Mouse (Mus musculus) liver, embryonic 16.5 days (tissue): ENCODE measurements around the gene Rbfox1. TPM values are rescaled to one million over a fixed set of nuclear protein-coding genes. Genes with fewer than 3 reads are reported as not detected.
A peak's percentile ranks its signal among the peaks of the same experiment; 100 is the strongest.

ENCODE experiments used
- ATAC-seq: fragments of 200-750 bp; cut with Nextera tagmentation; 2 replicates; pipeline ENCODE4 v1.8.0; 2017; ENCODE audit warnings: low read depth, mild to moderate bottlenecking, moderate number of reproducible peaks, moderate library complexity
- H3K27ac ChIP-seq: fragments of 300-500 bp; sonication (generic); 2 replicates; pipeline ENCODE4 v1.5.1; 2014; ENCODE audit warnings: mild to moderate bottlenecking, low read length
- H3K27me3 ChIP-seq: fragments of 300-500 bp; sonication (generic); 2 replicates; pipeline ENCODE4 v1.6.1; 2014; ENCODE audit warnings: low read depth, low read length, mixed read lengths; ENCODE audit not compliant: control insufficient read depth, insufficient read depth
- H3K36me3 ChIP-seq: fragments of 300-500 bp; sonication (generic); 2 replicates; pipeline ENCODE4 v1.6.1; 2014; ENCODE audit warnings: mild to moderate bottlenecking; ENCODE audit not compliant: control insufficient read depth, insufficient read depth
- H3K4me1 ChIP-seq: fragments of 300-500 bp; sonication (generic); 2 replicates; pipeline ENCODE4 v1.6.1; 2014; ENCODE audit warnings: low read depth, low read length, mixed read lengths; ENCODE audit not compliant: control insufficient read depth
- H3K4me2 ChIP-seq: fragments of 300-500 bp; sonication (generic); 2 replicates; pipeline ENCODE4 v1.6.1; 2014; ENCODE audit warnings: low read depth, low read length, mixed read lengths
- H3K4me3 ChIP-seq: fragments of 300-500 bp; sonication (generic); 2 replicates; pipeline ENCODE4 v1.5.1; 2014; ENCODE audit warnings: low read depth, mild to moderate bottlenecking, low read length
- H3K9ac ChIP-seq: fragments of 300-500 bp; sonication (generic); 2 replicates; pipeline ENCODE4 v1.6.1; 2014; ENCODE audit warnings: low read depth, low read length
- H3K9me3 ChIP-seq: fragments of 300-500 bp; sonication (generic); replicated peaks from 2 replicates; pipeline ENCODE4 v1.6.1; 2016; ENCODE audit warnings: low read length; ENCODE audit not compliant: control insufficient read depth
- WGBS: fragments of 180-500 bp; shearing (Covaris S2); extraction: QIAGEN DNeasy Blood & Tissue Kit; methylation state at CpG from one replicate; pipeline ENCODE4 v1.1.7; 2014; ENCODE audit not compliant: insufficient replicate concordance; 5-methylcytosine and 5-hydroxymethylcytosine counted together
- polyA plus RNA-seq: library from polyadenylated mRNA; unstranded; fragments of >200 nt; fragmentation: Nextera tagmentation; extraction: Ambion mirVana; gene quantifications from 2 replicates; pipeline ENCODE4 v1.2.1, GENCODE M21; 2015

Rbfox1 gene
- polyA plus RNA-seq, 1 experiment from 2014 or later: 0.38 TPM

DNA sequence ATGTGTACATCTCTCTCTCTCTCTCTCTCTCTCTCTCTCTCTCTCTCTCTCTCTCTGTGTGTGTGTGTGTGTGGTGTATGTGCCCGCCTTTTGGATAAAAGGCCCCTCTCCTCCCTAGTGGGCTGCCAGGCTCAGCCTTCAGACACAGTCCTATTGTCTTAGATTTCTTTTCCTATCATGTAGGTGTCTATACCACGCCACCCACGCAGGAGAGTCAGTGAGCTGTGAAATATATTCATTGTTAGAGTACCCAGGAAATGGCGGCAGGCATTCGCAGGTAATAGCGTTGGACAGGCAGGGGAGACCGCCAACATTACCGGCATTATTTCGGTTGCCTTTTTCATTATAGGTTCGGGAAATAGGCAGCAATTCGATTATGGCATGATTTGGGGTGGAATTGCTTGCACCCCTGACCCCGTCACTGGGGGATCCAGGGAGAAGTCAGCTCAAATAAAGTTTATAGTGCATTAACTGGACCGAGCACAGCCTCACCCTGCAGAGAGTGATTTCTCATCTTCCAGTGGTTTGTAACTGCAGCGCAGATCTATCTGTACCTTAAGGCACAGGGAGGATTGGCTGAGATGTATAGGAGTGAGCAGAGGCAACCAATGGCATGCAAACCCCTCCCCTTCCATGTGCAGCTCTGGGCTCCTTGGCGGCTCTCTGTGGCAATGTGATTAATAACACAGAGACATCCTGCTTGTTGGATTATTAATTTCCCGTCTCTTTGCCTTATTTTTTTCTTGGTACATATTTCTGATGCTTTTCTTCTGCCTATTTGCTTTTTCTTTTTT lies 1264.1 kb downstream of the Rbfox1 start:
- Histone ChIP-seq H3K4me1 (no peaks in the 10 kb centered on the region), H3K9me3 (no peaks in the 10 kb centered on the region), H3K27ac (no peak overlapping the region), H3K4me2 (no peak overlapping the region), H3K9ac (no peak overlapping the region), H3K27me3 (no peaks in the 10 kb centered on the region), H3K4me3 (no peak overlapping the region), H3K36me3 (no peaks in the 10 kb centered on the region)
- ATAC-seq: no peak
- 67% methylated on average over 16 of the region's 16 CpGs for WGBS

GRCm38 (mm10) chr16:7150201-7150791 lies 1265.1 kb downstream of the Rbfox1 start:
- H3K4me3 ChIP-seq: no peak overlapping the region
- no peaks in the 10 kb centered on the region for H3K27me3 ChIP-seq
- ATAC-seq: peak; percentile 47; the same call in 1 of the 2 replicates
- H3K9me3 ChIP-seq: no peaks in the 10 kb centered on the region
- no peak overlapping the region for H3K4me2 ChIP-seq
- H3K4me1 ChIP-seq: no peaks in the 10 kb centered on the region
- no peaks in the 10 kb centered on the region for H3K36me3 ChIP-seq
- H3K9ac ChIP-seq: no peak overlapping the region
- no peak overlapping the region for H3K27ac ChIP-seq
- WGBS: 15% methylated on average over 8 of the region's 8 CpGs

GRCm38 (mm10) chr16:7152401-7152800 lies 1267.2 kb downstream of the Rbfox1 start:
- no peak overlapping the region for H3K27ac ChIP-seq
- no peak overlapping the region for H3K9ac ChIP-seq
- no peak overlapping the region for H3K4me3 ChIP-seq
- no peaks in the 10 kb centered on the region for H3K27me3 ChIP-seq
- no peaks in the 10 kb centered on the region for H3K9me3 ChIP-seq
- ATAC-seq: no peak
- H3K4me2 ChIP-seq: no peak overlapping the region
- H3K4me1 ChIP-seq: no peaks in the 10 kb centered on the region
- WGBS: 62% methylated on average over 4 of the region's 4 CpGs
- H3K36me3 ChIP-seq: no peaks in the 10 kb centered on the region

DNA sequence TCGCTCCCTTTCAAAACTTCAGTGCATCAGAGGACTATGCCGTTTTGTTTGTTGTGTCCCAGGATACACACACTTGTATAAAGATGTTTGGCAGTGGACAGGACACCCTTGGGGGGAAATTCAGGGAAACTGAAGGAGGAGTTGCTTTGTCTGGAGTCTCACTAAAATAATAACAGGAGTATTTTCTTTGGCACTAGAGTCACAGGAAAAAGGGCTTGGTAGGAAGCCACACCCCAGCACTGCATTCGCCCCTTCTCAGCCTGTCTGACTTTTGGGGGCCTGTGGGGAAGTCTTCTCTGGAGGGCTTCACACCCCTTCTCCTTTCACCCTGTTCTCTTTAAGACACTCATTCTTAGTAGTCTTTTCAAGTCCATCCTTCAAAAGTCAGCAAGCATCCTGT lies 1269.5 kb downstream of the Rbfox1 start:
- 45% methylated on average over 3 of the region's 3 CpGs for WGBS
- Histone ChIP-seq H3K36me3 (no peaks in the 10 kb centered on the region), H3K4me3 (no peak overlapping the region), H3K9ac (no peak overlapping the region), H3K9me3 (no peaks in the 10 kb centered on the region), H3K4me1 (no peaks in the 10 kb centered on the region), H3K4me2 (no peak overlapping the region), H3K27ac (no peak overlapping the region), H3K27me3 (no peaks in the 10 kb centered on the region)
- no peak for ATAC-seq

DNA sequence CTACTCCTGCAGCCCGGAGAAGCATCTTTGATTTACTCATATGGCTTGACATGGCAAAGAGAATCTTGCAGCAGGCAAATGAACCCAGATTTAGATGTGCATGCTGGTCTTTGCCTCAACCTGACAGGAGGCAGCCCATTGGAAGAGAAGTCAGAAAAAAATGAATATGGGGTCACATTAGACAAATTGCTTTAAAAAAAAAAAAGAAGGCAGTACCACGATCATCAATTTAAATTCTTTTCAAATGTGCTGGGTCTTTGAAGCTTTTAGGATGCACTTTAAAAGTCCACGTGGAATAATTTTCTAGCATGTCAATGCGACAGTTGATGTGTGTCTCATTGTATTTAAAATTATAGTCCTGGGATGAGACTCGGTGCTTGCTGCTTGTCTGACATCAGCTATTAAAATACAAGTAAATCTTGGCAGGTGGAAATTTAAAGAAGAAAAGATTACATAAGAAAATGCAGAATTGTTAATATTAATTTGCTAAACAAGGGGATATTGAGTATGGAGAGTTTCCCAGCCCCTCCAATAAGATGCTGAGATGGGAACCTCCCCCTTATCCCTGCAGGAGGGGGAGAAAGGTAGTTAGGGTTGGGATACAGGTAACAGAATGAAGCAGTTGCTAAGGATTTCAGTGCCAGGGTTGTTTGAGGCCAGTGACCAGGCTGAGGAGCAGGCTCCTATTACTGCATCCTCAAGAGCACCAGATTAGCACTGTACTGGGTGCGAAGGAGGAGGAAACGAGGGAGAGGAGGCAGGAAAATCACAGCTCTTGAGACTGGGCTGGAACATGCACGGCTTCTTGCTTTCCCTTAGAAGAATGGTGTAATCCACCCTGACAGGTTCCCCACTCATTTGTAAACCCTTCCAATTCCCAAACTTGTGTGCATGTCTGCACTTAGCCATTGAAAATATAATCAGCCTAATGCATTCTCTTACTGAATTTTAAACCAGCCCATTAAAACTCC lies 1274.0 kb downstream of the Rbfox1 start:
- Histone ChIP-seq H3K27me3 (no peaks in the 10 kb centered on the region), H3K27ac (no peak overlapping the region), H3K36me3 (no peaks in the 10 kb centered on the region), H3K4me2 (no peak overlapping the region), H3K4me3 (no peak overlapping the region), H3K9ac (no peak overlapping the region), H3K4me1 (no peaks in the 10 kb centered on the region), H3K9me3 (no peaks in the 10 kb centered on the region)
- ATAC-seq: no peak
- WGBS: 60% methylated on average over 8 of the region's 8 CpGs

GRCm38 (mm10) chr16:7159827-7160217 lies 1274.7 kb downstream of the Rbfox1 start:
- Histone ChIP-seq H3K36me3 (no peaks in the 10 kb centered on the region), H3K9ac (no peak overlapping the region), H3K9me3 (no peaks in the 10 kb centered on the region), H3K27ac (no peak overlapping the region), H3K4me3 (no peak overlapping the region), H3K4me2 (no peak overlapping the region), H3K4me1 (no peaks in the 10 kb centered on the region), H3K27me3 (no peaks in the 10 kb centered on the region)
- WGBS: 53% methylated on average over 6 of the region's 6 CpGs
- ATAC-seq: no peak

GRCm38 (mm10) chr16:7162168-7162567 lies 1277.0 kb downstream of the Rbfox1 start:
- no peak for ATAC-seq

GRCm38 (mm10) chr16:7163688-7164087 lies 1278.5 kb downstream of the Rbfox1 start:
- Histone ChIP-seq H3K4me2 (no peak overlapping the region), H3K36me3 (no peaks in the 10 kb centered on the region), H3K9ac (no peak overlapping the region), H3K4me3 (no peak overlapping the region), H3K27ac (no peak overlapping the region), H3K4me1 (no peaks in the 10 kb centered on the region), H3K27me3 (no peaks in the 10 kb centered on the region), H3K9me3 (no peaks in the 10 kb centered on the region)
- WGBS: 64% methylated on average over 4 of the region's 4 CpGs
- ATAC-seq: no peak

More at GRCm38 (mm10) chr16:7162168-7162567, 1277.0 kb downstream of the Rbfox1 start:
- Histone ChIP-seq H3K9ac (no peak overlapping the region), H3K4me3 (no peak overlapping the region), H3K4me2 (no peak overlapping the region), H3K36me3 (no peaks in the 10 kb centered on the region), H3K4me1 (no peaks in the 10 kb centered on the region), H3K9me3 (no peaks in the 10 kb centered on the region), H3K27ac (no peak overlapping the region), H3K27me3 (no peaks in the 10 kb centered on the region)
- 55% methylated on average over 4 of the region's 4 CpGs for WGBS
